Mouse (Mus musculus) heart, embryonic 11.5 days (tissue): ENCODE data around the gene Krt2. TPM values are rescaled to one million over a fixed set of nuclear protein-coding genes. Genes with fewer than 3 reads are reported as not detected.

Source experiments
- ATAC-seq: fragments of 200-750 bp; cut with Nextera tagmentation; replicated peaks from 2 replicates; pipeline ENCODE4 v1.8.0; 2017; ENCODE audit warnings: moderate library complexity; ENCODE audit not compliant: insufficient number of reproducible peaks, low FRiP score, low TSS enrichment
- H3K27ac ChIP-seq: fragments of 300-500 bp; sonication (generic); 2 replicates; pipeline ENCODE4 v1.5.1; 2014; ENCODE audit warnings: mild to moderate bottlenecking, low read depth, low read length
- H3K27me3 ChIP-seq: fragments of 300-500 bp; sonication (generic); 2 replicates; pipeline ENCODE4 v1.6.1; 2014; ENCODE audit warnings: mild to moderate bottlenecking, low read length, mixed read lengths; ENCODE audit not compliant: control insufficient read depth, insufficient read depth
- H3K36me3 ChIP-seq: fragments of 300-500 bp; sonication (generic); 2 replicates; pipeline ENCODE4 v1.6.1; 2014; ENCODE audit warnings: mild to moderate bottlenecking, low read length, moderate library complexity, mixed read lengths; ENCODE audit not compliant: control insufficient read depth, insufficient read depth
- H3K4me1 ChIP-seq: fragments of 300-500 bp; sonication (generic); 2 replicates; pipeline ENCODE4 v1.6.1; 2014; ENCODE audit warnings: low read length; ENCODE audit not compliant: control insufficient read depth, insufficient read depth
- H3K4me2 ChIP-seq: fragments of 300-500 bp; sonication (generic); 2 replicates; pipeline ENCODE4 v1.6.1; 2014; ENCODE audit warnings: mild to moderate bottlenecking, moderate library complexity
- H3K4me3 ChIP-seq: fragments of 300-500 bp; sonication (generic); 2 replicates; pipeline ENCODE4 v1.5.1; 2014; ENCODE audit warnings: low read depth, low read length
- H3K9ac ChIP-seq: fragments of 300-500 bp; sonication (generic); 2 replicates; pipeline ENCODE4 v1.6.1; 2014; ENCODE audit warnings: mild to moderate bottlenecking, low read depth, low read length, moderate library complexity
- H3K9me3 ChIP-seq: fragments of 300-500 bp; sonication (generic); replicated peaks from 2 replicates; pipeline ENCODE4 v1.6.1; 2016; ENCODE audit warnings: low read length; ENCODE audit not compliant: control insufficient read depth
- WGBS: fragments of 180-500 bp; shearing (Covaris S2); extraction: QIAGEN DNeasy Blood & Tissue Kit; methylation state at CpG from one replicate; pipeline ENCODE4 v1.1.7; 2014; ENCODE audit not compliant: insufficient replicate concordance; 5-methylcytosine and 5-hydroxymethylcytosine counted together
- polyA plus RNA-seq: library from polyadenylated mRNA; unstranded; fragments of >200 nt; fragmentation: Nextera tagmentation; extraction: Ambion mirVana; gene quantifications from 2 replicates; pipeline ENCODE4 v1.2.1, GENCODE M21; 2014

The Krt2 gene
- polyA plus RNA-seq, 1 experiment from 2014 or later: not detected

- Histone ChIP-seq H3K4me3 (no peak overlapping the region), H3K4me2 (no peak overlapping the region), H3K4me1 (no peaks in the 10 kb centered on the region), H3K27me3 (peaks cover 20% of the 10 kb centered on the region), H3K27ac (no peak overlapping the region), H3K36me3 (no peaks in the 10 kb centered on the region), H3K9me3 (no peaks in the 10 kb centered on the region), H3K9ac (no peak overlapping the region)
- ATAC-seq: no peak
- 75% methylated on average over 11 of the region's 11 CpGs for WGBS
Observed at GRCm38 (mm10) chr15:101803052-101803822, 14.7 kb downstream of the Krt2 start.

DNA sequence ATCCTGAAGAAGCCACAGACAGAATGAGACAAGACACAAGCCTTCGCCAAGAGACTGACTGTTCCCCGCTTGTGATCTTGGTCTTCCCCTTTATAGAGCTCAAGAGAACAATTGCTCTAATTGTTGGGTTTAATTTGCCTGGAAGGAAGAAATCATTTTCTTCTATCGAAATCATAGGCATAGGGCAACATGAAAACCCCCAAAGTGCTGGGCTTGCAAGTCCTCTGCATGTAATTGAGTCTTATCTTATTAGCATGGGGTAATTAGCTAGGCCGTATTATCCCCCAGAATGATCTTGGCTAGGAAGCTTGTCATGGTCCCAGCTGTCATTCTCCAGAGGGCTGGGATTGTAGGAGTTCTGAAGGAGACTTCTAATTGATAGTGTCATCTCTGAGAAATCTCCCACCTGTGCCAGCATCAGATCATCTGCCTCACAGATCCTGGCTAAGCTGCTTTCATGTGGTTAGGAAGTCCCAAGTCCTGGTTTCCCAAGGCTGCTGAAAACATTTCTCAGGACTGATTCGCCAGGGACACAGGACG, 15.6 kb downstream of the Krt2 start, which contains the start of gene Krt73:
TSS of gene Krt73 (minus strand) at position 51 of the 540 bp plus-strand sequence.
- WGBS: 71% methylated on average over 6 of the region's 6 CpGs
- no peak for ATAC-seq
- Histone ChIP-seq H3K4me1 (no peaks in the 10 kb centered on the region), H3K27ac (no peak within 1 kb of the TSS), H3K4me2 (no peak within 1 kb of the TSS), H3K4me3 (no peak within 1 kb of the TSS), H3K27me3 (peaks cover 20% of the 10 kb centered on the region), H3K9me3 (no peaks in the 10 kb centered on the region), H3K36me3 (no peaks in the 10 kb centered on the region), H3K9ac (no peak within 1 kb of the TSS)

DNA sequence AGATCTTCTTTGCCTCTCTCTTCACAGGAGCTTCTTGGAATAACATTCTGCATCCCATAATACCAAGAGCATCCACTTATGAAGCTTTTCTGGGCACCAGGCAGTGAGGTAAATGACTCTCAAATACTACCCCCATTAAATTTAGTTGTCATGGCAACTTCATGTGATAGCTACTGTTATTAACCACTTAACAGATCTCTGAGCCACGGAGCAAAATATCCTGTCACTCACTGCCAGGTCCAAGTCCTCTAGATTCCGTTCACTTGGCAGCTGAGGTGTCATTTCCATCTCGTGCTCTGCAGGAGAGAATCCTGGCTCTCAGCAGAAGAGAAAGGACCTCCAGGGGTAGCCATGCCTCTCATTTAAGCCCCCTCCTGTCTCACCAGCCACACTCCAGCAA, 27.1 kb downstream of the Krt2 start:
- ATAC-seq: no peak
- H3K27ac ChIP-seq: no peak overlapping the region
- no peak overlapping the region for H3K4me3 ChIP-seq
- no peak overlapping the region for H3K4me2 ChIP-seq
- H3K27me3 ChIP-seq: peaks cover 12% of the 10 kb centered on the region
- no peaks in the 10 kb centered on the region for H3K36me3 ChIP-seq
- no peaks in the 10 kb centered on the region for H3K9me3 ChIP-seq
- WGBS: 20% methylated on average over 3 of the region's 3 CpGs
- no peaks in the 10 kb centered on the region for H3K4me1 ChIP-seq
- no peak overlapping the region for H3K9ac ChIP-seq

DNA sequence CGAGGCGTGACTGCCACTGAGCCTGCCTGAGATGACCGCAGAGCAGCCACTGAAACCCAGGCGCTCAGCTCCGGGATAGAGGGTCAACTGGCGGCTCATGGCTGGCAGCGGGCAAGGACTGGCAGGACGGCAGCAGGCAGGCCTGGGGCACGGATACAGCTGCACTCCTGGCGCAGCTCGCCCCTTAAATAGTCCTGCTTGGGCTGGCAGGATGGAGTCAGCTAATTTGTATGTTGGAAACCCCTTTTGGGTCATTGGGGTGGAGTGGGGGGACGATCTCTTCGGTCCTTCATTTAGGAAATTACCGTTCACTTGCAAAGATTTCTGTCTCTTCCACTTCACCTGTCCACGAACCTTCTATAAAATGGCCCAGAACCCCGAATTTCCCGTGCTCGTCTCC, 31.6 kb downstream of the Krt2 start, which contains the start of gene Krt72:
TSS of gene Krt72 (minus strand) at position 101 of the 400 bp plus-strand sequence.
- Histone ChIP-seq H3K4me1 (no peaks in the 10 kb centered on the region), H3K27ac (no peak within 1 kb of the TSS), H3K9ac (no peak within 1 kb of the TSS), H3K4me2 (no peak within 1 kb of the TSS), H3K9me3 (no peaks in the 10 kb centered on the region), H3K27me3 (peaks cover 12% of the 10 kb centered on the region), H3K36me3 (no peaks in the 10 kb centered on the region), H3K4me3 (no peak within 1 kb of the TSS)
- no peak for ATAC-seq
- 76% methylated on average over 18 of the region's 18 CpGs for WGBS

DNA sequence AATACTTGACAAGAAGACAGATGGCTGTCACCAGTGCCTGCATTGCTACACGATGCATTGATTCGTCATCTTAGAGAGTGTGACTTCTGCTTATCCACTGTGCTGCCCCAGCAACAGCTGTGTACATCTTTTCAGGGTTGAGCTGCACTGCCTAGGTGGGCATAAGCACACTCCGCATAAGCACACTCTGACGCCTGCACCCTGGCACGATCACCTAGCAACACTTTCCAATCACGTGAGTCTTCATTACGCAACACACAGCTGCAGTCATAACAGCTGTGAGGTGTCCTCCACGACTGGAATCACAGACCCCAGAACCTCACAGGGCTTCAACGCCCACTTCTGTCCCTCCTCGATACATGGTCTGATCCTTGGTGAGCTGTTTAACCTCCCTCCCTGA, 44.5 kb downstream of the Krt2 start:
- Histone ChIP-seq H3K4me1 (no peaks in the 10 kb centered on the region), H3K27ac (no peak overlapping the region), H3K27me3 (peaks cover 22% of the 10 kb centered on the region), H3K9me3 (no peaks in the 10 kb centered on the region), H3K9ac (no peak overlapping the region), H3K4me2 (no peak overlapping the region), H3K36me3 (no peaks in the 10 kb centered on the region), H3K4me3 (no peak overlapping the region)
- no peak for ATAC-seq
- 78% methylated on average over 10 of the region's 10 CpGs for WGBS

DNA sequence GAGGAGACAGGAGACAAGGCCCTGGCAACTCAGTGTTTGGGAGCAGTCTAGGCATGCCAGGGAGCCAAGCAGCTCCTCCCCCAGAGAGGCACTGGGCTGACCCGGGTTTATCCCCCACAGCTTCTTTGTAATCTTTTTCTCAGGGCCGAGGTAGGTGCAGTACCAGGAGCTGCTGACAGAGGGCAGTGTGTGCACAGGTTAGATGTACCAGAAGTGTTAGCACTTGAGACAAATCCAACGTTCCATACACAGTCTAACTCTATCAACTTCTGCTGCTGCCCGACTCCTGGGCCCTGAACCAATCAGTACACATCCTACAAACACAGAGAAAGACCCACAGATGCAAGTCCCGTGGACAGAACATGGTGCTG, 45.3 kb downstream of the Krt2 start:
- Histone ChIP-seq H3K9me3 (no peaks in the 10 kb centered on the region), H3K9ac (no peak overlapping the region), H3K4me1 (no peaks in the 10 kb centered on the region), H3K27ac (no peak overlapping the region), H3K4me2 (no peak overlapping the region), H3K4me3 (no peak overlapping the region), H3K27me3 (peaks cover 22% of the 10 kb centered on the region), H3K36me3 (no peaks in the 10 kb centered on the region)
- ATAC-seq: peak; percentile 65; the same call in 1 of the 2 replicates
- WGBS: 6% methylated on average over 5 of the region's 5 CpGs

DNA sequence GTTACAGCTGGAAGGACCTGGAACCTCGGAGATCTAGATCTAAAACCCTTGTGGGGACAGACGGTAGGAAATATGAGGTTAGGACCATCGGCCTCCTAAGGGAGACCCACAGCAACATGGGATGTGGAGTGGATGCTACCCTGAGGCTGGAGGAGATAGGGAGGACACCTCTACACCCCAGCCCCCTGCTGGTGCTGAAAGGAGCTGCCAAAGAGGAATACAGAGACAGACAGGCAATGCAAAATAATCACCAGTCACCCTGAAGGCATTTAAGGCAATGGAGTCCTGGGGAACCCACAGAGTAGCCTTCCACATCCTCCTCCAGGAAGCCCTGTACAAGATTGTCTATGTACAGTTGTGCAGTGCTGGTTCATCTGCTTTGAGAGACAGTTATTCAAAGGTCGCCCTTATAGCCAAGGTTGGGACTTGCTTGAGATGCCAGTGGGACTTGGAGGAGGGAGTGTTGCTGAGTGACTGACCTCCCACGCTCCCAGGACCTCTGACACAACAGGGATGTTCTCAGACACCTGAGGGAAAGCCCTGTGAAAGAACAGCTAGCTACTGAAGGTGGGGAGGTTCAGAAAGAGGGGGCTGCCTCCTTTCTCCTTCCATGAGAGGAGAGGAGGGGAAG, 45.8 kb downstream of the Krt2 start:
- no peak overlapping the region for H3K9ac ChIP-seq
- no peaks in the 10 kb centered on the region for H3K4me1 ChIP-seq
- H3K4me3 ChIP-seq: no peak overlapping the region
- H3K9me3 ChIP-seq: no peaks in the 10 kb centered on the region
- ATAC-seq: no peak
- no peak overlapping the region for H3K27ac ChIP-seq
- WGBS: 63% methylated on average over 5 of the region's 5 CpGs
- H3K36me3 ChIP-seq: no peaks in the 10 kb centered on the region
- H3K27me3 ChIP-seq: peaks cover 25% of the 10 kb centered on the region
- H3K4me2 ChIP-seq: no peak overlapping the region

DNA sequence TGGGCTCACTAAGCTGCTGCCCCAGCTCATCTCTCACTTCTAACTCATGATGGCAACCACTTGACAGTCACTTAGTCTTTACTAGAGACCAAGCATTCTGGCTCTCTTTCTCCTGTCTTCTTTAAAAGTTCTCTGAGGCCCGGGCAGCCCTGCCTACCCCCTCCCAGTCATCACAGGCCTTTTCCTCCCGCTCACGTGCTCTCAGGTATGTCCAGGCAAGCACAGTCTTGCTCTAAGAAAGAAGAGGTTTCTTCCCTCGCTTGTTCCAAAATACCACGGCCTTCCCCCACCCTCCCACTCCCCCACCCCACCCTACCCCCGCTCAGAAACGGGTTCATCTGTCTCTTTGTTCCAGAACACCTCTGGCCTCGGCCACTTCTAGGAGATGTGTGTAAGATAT, 47.7 kb downstream of the Krt2 start:
- Histone ChIP-seq H3K4me1 (no peaks in the 10 kb centered on the region), H3K4me2 (no peak overlapping the region), H3K36me3 (no peaks in the 10 kb centered on the region), H3K4me3 (no peak overlapping the region), H3K9ac (no peak overlapping the region), H3K9me3 (no peaks in the 10 kb centered on the region), H3K27me3 (peaks cover 28% of the 10 kb centered on the region), H3K27ac (no peak overlapping the region)
- ATAC-seq: no peak
- WGBS: 39% methylated on average over 8 of the region's 8 CpGs
